Mouse (Mus musculus): Measurements from ENCODE around the gene Mrm3. TPM values are rescaled to one million over a fixed set of nuclear protein-coding genes. Genes with fewer than 3 reads are reported as not detected.

Mrm3 gene
- total RNA-seq, 2 experiments from 2014 or later, result 11.1 to 16.6 TPM

DNA sequence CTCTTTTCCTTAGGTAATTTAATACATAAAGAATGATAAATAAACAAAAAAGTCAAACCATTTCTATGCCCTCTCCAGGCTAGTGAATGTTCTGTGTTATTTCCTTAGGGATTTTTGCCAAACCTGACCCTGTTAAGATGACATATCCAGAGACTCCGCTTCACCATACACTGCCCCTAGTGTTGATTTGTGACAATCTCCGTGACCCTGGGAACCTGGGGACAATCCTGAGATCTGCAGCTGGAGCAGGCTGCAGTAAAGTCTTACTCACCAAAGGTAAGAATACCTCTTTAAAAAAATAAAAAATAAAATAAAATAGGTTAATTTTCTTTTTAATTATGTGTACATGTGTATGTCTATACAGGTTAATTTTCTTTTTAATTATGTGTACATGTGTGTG, 3.7 kb downstream of the Mrm3 start:
- DNase-seq (ENCODE audit: low spot score), result no peak

DNA sequence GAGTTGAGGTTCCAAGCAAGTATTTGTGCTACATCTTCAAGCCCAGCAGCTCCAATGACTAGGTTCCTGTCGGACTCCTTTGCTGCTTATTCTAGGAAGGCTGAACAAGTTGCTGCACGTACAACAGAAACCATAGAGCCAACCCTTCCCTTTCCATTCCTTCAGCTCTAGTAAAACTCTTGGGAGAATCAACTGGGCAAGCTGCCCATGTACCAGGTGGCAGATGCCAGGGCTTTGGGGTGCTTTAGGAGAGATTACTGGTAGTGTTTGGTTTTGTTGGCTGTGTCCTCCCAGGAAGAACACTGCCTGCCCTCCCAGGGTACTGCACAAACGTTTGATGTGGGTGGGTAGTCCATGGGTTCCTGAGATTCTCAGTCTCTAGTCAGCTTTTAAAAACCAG, 8.5 kb downstream of the Mrm3 start:
- DNase-seq (ENCODE audit: low spot score), result no peak

DNA sequence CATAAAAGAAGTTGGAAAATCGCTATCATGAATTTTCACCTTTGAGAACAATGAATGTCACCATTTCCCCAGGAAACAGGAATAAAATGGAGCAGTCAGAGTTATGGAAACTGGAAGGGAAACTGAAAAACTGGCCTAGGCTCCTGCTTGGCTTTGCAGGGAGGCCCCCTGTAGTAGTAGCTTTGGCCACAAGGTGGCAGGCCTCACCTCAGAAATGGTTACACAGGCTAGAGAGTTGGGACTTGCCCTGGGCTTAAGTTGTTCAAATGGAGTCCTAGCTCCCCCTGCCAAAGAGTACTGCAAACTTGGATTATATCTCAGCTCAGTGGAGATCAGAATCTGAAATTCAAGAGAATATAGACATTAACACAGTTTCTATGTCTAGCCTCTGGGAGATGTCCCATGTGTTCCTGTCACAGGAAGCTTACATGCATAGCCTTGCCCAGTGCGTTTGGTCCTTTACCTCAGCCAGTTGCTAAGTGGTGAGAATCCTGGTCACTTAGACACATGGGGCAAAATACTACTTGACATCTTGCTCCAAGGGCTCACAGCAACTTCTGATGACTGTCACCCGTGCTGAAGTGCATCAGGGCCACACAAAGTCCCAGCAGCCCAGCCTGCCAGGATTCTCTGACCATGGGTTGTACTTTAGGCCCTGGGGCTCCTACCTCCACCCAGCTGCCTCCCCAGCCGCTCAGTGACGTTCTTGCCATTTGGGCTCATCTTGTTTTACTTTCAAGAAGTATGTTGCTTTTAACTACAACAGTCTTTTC, 9.8 kb downstream of the Mrm3 start:
- DNase-seq (ENCODE audit: low spot score), result peak; percentile 90

DNA sequence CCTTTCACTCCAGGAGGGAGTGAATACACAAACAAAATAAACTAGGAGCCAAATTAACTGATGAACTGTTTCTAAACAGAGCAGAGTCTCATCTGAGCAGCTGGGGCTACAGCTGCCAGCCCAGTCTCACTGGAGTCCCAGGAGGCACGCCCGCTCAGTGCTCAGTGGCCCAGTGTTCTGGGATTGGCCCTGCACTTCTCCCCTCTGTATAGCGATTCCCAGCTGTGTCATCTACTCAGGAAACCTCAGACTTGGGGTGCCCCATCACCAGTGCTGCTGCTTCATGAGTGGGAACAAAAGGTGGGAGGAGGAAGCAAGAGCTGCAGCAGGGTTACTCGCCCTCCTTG, 10.4 kb downstream of the Mrm3 start:
- DNase-seq (ENCODE audit: low spot score), result no peak

GRCm38 (mm10) chr11:76255431-76256001, 12.0 kb downstream of the Mrm3 start:
- no peak for DNase-seq (ENCODE audit: low spot score)

DNA sequence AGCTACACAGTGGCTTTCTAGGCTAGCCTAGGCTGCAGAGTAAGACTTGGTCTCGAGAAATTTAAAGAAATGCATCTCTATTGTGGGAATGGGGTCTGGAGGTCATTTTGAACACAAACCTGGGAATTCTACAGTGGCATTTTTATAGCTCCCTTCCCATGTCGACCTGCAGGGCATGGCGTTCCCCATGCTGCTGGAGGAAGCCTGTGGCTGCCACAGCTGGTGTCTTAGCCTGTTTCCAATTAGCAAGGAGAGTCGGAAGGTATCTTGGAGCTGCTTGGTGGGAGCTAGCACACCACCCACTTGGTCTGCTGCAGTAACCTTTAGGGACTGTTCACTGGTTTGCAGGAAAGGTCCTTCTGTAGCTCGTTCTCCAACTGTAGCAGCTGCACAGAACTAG, 12.6 kb downstream of the Mrm3 start:
- DNase-seq (ENCODE audit: low spot score), result no peak

GRCm38 (mm10) chr11:76257386-76257785, 13.9 kb downstream of the Mrm3 start:
- no peak for DNase-seq (ENCODE audit: low spot score)

DNA sequence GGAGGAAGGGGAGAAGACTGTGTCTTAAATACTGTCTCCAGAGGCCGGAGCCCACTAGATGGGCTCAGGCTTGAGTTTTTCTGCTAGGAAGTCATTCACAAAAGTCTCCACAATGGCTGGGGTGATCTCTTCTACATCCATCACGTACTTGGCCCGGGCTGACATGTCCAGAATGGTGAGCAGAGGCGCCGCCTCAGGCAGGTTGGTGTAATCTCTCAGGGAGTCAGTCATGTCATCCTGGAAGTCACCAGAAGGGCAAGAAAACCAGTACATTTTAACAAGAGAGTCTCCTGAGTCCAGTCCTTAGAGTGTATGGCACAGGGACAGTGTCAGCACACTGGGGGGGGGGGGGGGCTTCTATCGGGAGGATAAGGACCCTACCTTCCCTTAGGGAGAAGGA, 15.0 kb downstream of the Mrm3 start:
- DNase-seq (ENCODE audit: low spot score), result no peak

DNA sequence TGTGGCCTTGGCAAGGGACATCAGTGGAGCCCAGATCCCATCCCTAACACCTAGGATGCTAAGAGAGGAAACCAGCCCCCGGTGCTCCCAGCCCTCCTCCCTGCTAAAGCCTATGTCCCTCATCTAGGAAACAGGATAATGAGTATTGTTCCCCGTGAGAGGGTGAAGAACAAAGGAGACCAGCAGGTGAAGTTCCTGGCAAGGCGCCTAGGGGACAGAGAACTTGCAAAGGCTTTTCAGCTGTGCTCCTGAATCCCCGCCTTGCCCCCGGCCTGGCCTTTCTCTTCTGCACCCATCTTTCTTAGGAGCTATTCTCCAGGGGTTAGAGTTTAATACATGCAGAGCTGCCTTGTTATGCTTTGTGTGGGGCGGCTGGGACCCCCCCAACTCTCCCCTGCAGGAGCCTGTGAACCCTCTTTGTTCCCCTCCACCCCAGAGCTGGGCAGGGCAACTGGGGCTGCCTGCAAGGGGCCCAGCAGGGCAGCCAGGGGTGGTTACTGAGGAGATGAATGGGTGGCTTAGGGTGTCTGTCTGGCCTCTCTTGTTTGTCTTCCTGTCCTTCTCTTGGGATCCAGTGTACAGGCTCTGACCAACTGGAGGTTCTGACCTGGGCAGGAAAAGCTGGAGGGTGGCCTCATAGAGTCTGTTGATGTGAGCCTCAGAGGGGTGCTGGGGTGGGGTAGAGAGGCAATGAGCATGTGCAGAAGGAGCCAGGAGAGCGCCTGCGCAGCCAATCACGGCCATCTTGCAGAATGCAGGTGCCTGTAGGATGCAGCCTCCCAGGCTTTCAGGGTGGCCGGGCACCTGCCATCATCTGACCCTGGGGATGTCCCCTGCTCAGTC, 16.9 kb downstream of the Mrm3 start:
- DNase-seq (ENCODE audit: low spot score), result no peak

GRCm38 (mm10) chr11:76261224-76261623, 17.7 kb downstream of the Mrm3 start:
- no peak for DNase-seq (ENCODE audit: low spot score)

DNA sequence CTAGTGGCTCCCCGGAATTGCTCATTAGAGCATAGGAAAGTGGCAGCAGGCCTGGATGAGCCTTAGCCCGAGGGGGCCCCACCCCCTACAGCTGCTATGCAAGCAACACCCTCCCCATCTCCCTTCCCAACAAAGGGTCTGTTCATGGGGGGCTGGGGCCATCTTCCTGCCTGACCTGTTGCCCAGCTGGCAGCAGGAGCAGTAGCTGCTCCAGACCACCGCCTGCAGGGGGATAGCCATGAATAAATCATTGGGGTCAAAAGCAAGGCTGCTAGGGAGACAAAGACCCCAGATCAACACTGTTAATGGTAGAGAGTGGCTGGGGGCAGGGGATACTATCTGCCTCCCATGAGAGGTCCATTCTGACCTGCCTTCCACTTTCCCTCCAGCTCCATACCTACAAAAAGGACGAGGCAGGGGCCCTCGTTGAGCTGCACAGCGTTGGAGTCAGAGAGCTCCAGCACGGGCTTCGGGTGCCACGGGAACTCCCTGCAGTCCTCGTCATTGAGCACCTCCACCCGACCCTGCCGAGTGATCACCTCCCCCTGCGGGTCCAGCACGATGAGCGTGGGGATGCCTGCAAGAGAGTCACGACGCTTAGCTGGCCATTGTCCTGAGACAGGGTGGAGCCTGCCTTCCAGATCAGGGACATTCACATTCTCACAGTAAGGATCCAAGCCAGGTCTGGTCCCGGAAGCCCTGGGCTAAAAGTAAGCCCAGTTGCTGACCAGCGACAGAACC, 19.3 kb downstream of the Mrm3 start:
- DNase-seq (ENCODE audit: low spot score), result no peak

- no peak for DNase-seq (ENCODE audit: low spot score)
Observed at GRCm38 (mm10) chr11:76267550-76267949, 24.0 kb downstream of the Mrm3 start.

DNA sequence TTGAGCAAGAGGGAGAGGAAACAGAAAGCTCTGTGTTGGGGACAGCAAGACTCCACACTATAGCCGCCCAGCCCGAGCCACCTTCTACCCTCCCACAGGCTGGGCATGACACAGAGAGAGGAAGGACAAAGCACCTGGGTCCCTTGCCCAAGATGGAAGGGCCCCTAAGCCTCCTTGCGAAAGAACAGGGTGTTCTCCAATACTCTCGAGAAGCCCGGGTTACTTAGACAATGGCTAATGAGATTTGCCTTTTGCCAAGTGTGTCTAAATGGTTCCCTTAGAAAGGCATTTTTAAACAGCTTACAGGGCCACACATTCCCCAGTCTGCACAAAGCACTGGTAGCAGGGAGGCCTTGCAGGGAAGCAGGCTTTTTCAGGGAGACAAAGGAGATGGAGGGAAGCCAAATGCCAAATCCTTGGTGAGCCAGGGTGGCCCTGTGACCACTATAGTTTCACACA, 24.5 kb downstream of the Mrm3 start:
- DNase-seq (ENCODE audit: low spot score), result no peak

- DNase-seq (ENCODE audit: low spot score), result no peak
Observed at GRCm38 (mm10) chr11:76268521-76269065, 25.1 kb downstream of the Mrm3 start.

GRCm38 (mm10) chr11:76272440-76272839, 28.9 kb downstream of the Mrm3 start:
- DNase-seq (ENCODE audit: low spot score), result no peak

DNA sequence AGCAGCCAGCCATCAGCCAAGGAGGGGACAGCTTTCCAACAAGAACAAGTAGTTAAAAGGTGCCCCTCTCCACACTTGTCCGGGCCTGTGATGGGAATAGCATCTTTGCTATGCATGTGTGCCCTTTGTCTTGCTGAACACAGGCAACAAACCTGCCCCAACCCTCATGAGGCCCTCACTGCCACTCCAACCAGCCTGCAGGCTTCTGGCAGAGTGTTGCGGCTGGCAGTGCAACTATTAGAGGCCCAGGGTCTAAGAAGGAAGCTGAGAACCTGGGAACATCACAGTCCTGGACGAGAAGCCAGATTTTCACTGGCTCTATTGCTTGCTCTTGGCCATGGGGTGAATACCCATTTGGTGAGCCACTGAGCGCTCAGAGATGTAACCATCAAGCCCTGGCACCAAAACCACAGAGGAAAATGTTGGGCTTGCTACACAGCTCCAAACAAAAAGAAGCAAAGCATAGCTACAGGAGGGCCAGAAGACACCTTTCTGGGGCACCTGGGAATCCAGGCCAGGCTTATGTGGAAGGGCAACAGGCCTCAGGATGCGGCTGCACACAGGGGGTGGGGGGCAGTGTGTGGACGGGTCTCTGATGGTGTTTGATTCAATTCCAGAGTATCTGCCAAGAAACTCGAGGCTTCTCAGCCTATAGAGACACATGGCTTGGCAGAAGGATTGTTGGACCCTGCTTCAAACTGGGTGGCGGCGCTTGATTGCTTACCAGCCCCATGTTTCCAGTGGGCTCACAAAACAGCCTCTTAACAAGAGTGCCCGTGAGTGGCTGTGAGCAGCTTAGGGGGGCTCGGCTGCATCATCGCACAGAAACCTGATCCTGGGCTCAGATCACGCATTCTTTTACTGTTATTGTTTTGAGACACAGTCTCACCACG, 35.7 kb downstream of the Mrm3 start:
- DNase-seq (ENCODE audit: low spot score), result no peak

GRCm38 (mm10) chr11:76279971-76280370, 36.5 kb downstream of the Mrm3 start:
- DNase-seq (ENCODE audit: low spot score), result no peak

DNA sequence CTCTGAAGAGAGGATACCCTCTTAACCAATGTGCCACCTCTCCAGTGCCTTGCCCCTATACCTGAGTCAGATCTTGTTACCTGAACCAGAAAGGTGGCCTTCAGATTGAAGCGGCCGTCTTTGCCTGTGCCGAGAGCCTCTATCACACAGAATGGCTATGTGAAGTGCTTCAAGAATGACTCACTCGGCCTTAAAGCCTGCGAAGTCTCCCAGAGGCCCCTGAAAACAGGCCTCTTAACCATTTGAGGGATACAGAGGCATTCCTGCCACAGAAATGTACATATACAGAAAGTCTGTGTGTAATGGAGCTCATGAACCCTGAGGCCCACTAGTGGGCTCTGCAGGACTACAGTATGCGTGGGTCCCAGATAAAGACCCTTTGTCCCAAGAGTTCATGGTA, 40.3 kb downstream of the Mrm3 start:
- no peak for DNase-seq (ENCODE audit: low spot score)

- peak; percentile 50 for DNase-seq (ENCODE audit: low spot score)
Observed at GRCm38 (mm10) chr11:76285431-76286075, 42.0 kb downstream of the Mrm3 start.

All from gastrocnemius, adult 18-20 months (tissue).